Mouse (Mus musculus): ENCODE data around the gene AC134908.4.
"Not testable (repeated sequence)": the region's sequence is repeated elsewhere in the genome, so short reads cannot be mapped to it uniquely, and the experiment has no call there.

The AC134908.4 gene

DNA sequence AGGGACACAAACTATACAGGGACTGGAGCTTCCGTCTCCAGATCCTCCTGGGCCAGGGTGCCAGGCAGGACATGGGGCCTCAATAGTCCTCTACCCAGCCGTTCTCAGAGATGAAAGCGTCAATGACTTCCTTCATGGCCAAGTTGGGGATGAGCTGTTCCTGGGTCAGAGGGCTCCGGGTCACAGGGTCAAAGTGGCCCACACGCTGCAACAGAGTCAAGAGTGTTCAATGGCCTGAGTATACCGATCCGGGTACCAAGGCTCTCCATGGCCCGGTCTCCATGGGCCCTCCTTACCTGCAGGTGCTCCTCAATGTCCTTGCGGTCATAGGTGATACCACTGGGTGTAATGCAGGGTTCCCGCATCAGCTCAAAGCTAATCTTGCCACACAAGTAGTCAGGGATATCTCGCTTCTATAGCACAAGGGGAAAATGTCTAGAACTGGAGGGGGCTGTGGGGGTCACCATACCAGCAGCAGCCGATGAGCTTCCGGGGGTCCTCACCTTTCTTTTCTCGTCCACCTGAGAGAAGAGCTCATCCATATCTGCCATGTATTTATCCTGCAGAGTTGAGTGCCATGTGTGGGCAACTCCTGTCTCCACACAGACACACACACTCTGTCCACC lies 35.5 kb upstream of the AC134908.4 start:
- DNase-seq, result no peak

DNA sequence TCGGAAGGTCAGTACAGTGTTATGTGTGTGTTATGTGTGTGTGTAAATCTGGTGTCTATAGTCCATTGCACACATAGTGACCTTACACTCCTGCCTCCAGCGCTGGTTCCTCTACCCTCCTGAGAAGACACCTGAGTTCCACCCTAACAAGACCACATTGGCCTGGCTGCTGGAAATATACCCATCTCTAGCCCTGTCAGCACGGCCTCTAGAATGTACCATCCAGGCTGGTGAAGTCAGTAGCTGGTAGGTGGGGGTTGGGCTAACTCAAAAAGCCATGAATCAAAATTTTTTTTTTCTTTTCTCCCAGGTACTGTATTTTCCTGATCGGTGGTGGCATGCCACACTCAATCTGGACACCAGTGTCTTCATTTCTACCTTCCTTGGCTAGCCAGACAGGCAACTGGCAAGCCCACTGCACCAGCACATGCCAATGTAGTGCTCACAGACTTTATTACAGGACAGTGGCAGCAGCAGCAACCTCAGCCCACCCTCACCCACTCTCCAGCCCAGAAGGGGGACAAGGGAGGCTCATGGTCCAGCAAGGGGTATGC lies 34.8 kb upstream of the AC134908.4 start:
- no peak for DNase-seq

DNA sequence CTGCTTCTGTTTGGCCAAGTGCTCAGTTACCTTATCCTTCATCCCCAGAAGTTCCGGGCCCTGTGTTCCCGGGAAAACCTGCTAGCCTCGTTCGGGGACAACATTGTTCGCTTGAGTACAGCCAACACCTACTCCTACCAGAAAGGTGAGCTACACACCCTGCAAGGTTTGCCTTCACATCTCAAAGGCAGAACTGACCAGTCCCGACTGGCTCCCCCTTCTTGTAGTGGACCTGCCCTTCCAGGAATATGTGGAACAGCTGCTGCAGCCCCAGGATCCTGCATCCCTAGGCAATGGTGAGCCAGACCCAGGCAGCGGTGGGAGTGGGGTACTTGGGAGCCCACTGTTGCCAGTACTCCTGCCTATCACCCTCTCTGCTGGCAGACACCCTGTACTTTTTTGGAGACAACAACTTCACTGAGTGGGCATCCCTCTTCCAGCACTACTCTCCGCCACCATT lies 34.1 kb upstream of the AC134908.4 start:
- DNase-seq, result no peak

DNA sequence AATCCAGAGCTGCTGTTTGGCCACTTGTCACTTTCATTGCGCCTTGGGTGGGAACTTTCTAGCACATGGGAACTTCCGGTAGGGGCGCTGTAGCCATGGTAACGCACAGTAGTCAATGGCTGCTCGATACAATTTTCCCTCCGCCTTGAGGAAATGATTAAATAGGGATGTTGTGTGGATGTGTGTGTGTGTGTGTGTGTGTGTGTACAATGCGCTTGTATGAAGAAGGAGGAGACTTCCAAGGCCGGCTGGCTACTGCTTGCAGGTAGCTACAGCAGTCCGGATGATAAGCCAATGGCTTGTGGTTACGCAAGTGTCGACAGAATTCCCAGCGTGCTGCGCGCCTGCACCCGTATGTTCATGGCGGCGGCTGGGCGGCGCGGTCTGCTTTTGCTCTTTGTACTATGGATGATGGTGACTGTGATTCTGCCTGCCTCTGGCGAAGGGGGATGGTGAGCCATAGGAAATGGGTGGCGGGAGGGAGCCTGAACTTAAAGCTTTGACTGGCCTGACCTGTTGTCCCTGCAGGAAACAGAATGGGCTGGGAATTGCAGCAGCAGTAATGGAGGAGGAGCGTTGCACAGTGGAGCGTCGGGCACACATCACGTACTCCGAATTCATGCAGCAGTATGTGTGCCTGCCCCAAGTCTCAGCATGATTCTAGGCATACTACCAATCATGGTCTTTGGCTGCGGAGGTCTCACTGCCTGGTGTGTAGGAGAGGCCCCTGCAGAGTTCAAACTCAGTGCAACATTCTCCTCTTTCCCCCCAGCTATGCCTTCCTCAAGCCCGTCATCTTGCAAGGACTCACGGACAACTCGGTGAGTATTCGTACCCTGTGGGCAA lies 33.5 kb upstream of the AC134908.4 start, which contains the start of gene Jmjd8:
Gene Jmjd8, plus strand, starts transcription at position 156 of the 846 bp plus-strand sequence.
- DNase-seq, result peak; percentile 73 to 75

DNA sequence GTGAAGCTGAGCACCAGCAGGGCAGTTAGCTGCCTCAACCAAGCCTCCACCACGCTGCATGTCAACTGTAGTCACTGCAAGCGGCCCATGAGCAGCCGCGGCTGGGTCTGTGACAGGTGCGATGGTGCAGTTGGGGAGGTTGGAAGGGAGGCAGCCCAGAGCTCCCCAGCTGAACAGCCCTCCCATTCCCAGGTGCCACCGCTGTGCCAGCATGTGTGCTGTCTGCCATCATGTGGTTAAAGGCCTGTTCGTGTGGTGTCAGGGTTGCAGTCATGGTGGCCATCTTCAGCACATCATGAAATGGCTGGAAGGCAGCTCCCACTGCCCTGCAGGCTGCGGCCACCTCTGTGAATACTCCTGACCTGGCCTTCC lies 32.8 kb upstream of the AC134908.4 start:
- no peak for DNase-seq

DNA sequence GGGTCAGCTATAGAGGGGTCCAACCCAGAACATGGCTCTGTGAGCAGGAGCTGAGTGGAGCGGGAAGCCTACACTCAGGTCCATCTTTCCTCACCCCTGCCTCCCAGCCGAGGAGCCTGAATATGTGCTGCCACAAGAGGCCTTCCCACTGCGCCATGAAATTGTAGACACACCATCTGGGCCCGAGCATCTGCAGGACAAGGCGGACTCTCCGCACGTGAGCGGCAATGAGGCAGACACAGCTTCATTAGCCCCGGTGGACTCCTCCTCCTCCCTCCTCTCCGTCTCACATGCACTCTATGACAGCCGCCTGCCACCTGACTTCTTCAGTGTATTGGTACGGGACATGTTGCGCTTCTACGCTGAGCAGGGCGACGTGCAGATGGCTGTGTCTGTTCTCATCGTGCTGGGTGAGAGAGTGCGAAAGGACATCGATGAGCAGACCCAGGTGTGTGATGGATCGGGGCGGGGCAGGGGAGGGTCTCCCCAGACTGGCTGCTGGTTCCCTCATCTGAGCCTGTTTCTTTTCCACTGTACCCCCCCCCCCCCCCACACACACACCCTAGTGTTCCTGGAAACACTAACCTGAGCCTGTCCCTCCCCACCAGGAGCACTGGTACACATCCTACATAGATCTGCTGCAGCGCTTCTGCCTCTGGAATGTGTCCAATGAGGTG lies 32.2 kb upstream of the AC134908.4 start:
- DNase-seq, result no peak

DNA sequence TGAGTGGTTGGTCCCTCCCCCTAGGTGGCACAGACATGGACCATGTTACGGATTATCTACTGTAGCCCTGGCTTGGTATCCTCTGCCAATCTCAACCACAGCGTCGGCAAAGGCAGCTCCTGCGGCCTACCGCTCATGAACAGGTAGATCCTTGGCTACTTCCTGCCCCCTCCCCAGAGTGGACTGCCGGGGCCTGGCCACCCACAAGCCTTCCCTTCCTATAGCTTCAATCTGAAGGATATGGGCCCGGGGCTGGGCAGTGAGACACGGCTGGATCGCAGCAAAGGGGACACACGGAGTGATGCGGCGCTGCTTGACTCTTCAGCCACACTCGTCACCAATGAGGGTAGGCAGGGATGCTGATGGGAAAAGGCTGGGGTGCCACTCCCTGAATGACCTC lies 31.6 kb upstream of the AC134908.4 start:
- DNase-seq, result no peak

DNA sequence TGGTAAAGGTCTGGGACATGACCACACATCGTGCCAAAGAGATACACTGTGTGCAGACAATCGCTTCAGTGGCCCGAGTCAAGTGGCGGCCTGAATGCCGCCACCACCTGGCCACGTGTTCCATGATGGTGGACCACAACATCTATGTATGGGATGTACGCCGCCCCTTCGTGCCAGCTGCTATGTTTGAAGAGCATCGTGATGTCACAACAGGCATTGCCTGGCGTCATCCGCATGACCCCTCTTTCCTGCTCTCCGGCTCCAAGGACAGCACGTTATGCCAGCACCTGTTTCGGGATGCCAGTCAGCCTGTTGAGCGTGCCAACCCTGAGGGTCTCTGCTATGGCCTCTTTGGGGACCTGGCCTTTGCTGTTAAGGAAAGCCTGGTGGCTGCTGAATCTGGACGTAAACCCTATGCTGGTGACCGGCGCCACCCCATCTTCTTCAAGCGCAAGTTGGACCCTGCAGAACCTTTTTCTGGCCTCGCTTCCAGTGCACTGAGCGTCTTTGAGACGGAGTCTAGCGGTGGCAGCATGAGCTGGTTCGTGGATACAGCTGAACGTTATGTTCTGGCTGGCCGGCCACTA lies 30.6 kb upstream of the AC134908.4 start:
- DNase-seq, result no peak

DNA sequence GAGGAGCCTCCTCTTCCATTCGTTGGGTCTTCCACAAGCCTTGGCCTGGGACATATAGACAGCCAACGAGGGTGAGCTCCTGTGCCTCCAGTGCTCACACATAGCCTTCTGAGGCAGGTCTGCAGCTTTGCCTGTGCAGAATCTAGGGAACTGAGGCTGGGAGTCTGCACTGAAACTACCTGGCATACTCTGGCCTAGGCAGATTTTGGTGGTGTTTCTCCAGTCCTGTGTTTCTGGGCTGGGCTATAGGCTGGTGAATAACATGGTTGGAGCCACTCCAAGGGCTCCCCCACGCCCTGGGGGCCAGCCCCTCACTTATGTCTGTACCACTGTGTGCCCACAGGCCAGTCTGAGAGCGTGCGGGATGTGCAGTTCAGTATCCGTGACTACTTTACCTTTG lies 29.9 kb upstream of the AC134908.4 start:
- DNase-seq, result no peak

DNA sequence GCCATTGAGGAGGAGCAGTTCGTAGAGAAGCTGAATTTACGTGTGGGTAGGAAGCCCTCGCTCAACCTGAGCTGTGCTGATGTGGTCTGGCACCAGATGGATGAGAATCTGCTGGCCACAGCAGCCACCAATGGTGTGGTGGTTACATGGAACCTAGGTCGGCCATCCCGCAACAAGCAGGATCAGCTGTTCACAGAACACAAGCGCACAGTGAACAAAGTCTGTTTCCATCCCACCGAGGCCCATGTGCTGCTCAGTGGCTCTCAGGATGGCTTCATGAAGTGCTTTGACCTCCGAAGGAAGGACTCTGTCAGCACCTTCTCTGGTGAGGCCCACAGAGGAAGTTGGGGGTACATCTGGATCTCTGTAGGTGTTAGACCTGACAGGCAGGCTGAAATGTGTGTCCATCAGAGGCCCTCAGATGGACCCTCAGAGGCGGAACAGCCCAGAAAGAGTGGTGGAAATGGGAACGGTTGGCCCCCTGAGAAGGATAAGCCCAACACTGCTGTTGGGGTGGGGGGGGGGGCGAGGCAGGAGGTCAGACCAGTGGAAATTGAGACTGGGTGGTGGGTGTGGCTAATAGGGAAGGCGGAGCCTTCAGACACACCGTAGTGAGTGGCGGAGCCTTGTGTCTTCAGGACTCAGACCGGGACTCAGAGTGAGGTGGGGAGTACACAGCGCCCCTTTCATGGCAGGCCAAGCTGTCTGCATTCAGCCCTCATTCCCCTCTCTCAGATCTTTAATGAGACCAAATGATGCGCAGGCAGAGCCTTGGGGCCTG lies 29.1 kb upstream of the AC134908.4 start:
- DNase-seq, result no peak

DNA sequence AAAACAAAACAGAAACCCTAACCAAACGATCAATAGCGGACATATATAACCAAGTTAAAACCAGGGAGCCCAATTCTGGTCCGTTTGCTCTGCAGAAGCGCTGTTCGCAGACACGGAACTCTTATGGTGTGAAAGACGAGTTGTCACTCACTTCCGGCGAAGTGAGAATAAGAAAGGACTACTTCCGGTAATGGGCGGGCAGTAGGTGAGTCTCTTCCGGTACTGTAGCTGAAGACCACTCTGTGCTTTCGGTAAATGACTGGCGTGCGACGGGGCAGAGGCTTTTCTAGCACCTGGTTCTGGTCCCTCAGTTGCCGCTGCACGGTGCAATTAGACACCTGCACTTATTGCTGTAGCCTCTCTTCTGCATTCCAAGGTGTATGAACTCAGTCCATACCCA lies 28.0 kb upstream of the AC134908.4 start, which contains the start of gene Wdr24:
Gene Wdr24, plus strand, starts transcription at position 176 of the 400 bp plus-strand sequence.
- peak; percentile 76 to 83 for DNase-seq

DNA sequence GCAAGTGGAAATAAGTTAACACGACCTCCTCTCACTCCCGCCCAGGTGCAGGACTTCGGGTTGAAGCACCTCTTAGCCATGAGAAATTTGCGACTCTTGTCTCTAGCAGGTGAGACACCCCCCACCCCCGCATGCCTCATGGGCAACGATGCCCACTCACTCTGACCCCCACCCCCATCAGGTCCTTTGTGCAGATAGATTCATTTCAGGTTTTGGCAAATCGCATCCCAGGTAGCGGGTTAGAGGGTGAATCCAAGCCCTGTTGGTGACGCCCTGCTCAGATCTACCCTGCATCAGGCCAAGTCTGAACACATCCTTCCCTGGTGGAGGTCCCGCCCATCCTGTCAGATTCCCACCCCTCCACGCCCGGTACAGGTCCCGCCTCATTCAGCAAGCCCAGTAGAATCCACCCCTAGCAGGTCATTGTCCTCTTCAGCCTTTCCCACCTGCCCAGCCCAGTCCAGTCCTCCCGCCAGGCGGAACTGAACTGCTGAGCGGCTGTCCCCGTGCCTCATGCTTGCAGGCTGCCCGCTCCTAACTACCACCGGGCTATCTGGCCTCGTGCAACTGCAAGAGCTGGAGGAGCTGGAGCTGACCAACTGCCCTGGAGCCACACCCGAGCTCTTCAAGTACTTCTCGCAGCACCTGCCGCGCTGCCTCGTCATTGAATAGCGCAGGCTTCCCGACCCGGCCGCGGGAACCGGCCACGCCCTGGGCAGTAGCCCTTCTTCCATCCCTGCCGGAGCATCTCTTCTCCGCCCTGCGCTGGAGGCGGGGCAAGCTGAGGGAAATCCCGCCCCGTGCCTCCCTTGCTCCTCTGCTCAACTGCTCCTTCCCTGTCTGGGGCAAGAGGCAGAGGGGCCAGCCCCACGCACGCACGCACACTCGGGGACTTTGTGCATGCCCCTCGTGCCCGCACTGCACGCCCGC lies 23.7 kb upstream of the AC134908.4 start:
- no peak for DNase-seq

DNA sequence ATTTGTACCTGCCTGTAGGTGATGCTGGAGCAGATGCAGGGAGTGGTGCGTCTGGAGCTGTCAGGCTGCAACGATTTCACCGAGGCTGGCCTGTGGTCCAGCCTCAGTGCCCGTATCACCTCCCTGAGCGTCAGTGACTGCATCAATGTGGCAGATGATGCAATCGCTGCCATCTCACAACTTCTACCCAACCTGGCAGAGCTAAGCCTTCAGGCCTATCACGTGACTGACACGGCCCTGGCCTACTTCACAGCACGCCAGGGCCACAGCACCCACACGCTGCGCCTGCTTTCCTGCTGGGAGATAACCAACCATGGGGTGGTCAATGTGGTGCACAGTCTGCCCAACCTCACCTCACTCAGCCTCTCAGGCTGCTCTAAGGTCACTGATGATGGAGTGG lies 22.2 kb upstream of the AC134908.4 start:
- DNase-seq, result no peak

DNA sequence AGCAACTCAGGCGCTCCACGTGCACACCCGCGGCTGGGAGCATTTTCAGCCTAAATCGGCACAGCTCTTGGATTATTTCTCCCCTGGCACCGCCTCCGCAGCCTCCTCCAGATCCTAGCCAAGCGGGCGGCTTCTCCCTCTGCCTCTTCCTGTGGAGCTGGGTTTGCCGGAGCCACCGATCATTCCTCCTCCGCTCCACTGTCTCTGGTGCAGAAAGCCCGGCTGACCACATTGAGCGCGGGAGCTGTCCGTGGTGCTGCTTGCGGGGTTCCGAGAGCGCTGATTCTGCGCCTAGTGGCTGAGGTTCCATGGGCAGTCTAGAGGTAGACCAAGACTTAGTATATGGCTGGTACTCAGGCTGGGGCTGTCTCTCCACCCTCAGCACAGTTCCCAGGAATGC lies 18.0 kb upstream of the AC134908.4 start:
- peak; percentile 63 to 73 for DNase-seq

DNA sequence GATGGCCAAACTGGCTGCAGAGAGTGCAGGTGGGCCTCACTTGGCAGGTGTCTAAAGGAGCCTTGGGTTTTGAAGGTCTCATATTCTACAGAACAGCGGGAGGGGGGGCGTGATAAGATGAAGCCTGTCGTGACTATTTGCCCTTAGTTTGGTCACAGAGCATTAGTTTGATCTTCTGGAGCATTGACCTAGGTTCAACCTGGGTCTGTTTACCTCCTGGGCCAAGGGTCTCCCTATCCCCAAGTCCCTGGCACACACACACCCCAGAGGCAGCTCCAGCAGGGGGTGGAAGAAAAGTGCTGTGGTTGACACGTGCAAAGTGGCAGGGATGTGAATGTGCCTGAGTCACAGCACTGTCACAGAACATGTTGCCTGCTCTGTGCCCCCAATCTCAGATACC lies 15.4 kb upstream of the AC134908.4 start:
- DNase-seq, result no peak

DNA sequence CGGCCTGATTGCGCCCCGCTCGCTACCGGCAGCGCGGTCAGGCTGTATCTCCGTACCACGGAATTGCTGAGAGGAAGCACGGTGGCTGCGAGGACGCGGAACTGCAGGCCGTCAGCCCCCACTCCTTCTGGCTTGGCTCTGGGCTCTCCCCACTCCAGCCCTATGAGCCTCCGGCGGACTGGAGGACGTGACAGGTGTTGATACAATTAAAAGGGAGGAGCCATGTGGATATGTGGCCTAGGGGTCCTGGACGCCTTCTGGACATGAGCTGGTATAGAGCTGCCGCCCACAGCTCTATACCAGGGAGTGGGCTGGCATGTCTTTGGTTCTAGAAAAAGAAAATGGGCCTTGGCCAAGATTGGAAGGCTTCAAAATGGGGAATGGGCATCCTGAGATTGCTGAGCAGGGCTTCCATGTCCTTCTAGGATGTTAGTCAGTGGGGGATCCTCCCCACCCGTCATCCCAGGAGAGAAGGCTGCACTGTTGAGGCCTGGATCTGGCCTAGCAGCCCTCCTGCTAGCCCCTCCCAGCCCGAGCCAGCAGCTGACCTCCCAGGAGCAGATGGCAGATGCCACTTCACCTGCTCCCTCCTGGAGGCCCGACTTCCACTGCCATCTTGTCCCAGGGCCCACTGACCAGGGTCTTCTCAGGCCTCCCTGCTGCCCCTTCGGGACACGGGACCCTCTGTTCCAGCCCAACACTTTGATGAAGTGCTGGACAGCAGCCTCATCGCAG lies 14.3 kb upstream of the AC134908.4 start:
- no peak for DNase-seq

DNA sequence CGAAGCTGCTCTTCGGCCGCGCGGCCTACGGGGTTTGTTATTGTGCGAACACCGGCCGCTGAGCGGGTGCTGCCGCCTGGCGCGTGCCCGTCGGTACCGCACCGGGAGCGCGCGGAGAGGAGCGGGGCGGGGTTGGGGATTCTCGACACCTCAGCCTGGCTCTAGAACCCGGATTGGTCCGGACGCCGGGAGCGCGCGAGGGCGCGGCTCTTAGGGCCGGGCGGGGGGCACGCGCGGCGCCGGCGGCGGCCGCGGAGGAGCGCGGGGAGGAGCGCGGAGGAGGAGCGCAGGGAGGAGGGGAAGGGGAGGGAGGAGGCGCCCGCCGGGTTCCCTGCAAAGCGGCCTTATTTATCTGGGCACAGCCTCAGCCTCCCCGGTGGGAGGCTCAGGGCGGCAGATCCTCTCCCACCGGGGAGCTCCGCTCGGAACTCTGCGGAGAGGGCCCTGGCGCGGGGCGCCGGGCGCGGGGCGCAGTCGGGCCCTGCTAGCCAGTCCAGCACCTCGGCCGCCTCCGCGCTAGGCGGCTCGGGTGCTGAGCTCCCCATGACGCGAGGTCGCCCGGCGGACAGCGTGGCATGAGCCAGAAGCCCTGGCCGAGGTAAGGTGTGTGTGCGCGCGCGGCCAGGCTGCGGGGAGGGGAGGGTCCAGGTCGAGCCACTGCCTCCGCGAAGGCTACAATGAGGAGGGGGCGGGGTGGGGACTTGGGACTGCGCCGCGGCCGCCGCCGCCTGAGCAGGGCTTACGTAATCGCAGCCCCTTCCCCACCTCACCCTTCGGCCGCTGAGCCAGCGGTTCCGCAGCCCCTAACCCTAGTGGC lies 13.5 kb upstream of the AC134908.4 start, which contains the start of gene Fbxl16:
Gene Fbxl16, plus strand, starts transcription at position 297 of the 817 bp plus-strand sequence.
- peak; percentile 74 to 77 for DNase-seq

DNA sequence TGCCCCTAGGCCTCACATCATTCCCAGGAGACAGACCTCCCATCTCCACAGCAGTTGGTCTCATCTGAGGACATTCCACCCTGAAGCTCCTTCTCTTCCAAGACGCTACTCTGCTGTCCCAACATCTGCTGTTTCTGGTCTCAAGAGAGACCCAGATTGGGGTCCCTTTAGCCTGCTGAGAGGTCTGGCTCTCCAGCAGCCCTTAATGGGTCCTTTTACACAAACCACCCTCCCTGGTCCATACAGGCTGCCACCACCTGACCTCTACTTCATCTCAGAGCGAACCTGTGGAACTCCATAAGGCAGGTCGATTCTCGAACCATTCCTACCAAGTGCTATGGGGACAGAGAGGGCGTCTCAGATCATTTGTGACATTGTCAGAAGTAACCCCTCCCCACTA lies 12.6 kb upstream of the AC134908.4 start:
- DNase-seq, result no peak

DNA sequence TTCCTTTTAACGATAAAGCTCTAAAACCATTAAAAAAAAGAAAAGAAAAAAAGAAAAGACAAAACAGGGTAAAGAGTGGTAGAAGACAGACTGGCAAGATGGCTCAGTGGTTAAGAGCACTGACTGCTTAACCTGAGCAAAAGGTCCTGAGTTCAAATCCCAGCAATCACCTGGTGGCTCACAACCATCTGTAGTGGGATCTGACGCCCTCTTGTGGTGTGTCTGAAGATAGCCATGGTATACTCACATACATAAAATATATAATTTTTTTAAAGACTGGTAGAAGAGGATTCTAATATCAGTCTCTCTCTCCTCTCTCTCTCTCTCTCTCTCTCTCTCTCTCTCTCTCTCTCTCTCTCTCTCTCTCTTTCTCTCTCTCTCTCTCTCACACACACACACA lies 12.0 kb upstream of the AC134908.4 start:
- DNase-seq, result not testable (repeated sequence)

All from lung, adult 18-20 months (tissue).